Mouse (Mus musculus) cerebellum, postnatal 14 days (tissue): ENCODE measurements at regions not wholly inside any gene's neighbourhood (a gene's known extent, or its start where the extent isn't known, plus 50 kb on each side); places are given as distances from the start of the nearest gene placed in this dataset.

ENCODE experiments used
- DNase-seq, 2 experiments: peaks; one replicate each; pipeline ENCODE4 v3.0.0; 2021; ENCODE audit warnings: mixed read lengths in 2 of 2

DNA sequence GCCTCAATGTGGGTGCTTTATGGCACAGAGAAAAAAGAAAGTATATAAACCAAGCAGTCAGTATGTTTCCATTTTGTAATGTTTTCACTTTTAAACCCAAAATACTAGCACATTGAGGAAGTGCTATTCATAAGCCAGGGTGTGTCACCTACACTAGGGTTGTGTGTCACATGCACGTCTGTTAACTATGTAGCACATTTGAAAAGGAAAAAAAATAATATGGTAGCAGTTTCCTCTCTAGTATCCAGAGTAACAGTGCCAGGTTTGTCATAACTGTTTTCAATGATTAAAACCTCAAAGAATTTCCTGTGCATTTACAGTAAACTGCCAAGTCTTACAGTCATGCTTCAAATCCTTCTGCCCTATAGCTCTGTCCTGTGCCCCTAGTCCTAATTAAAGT, 424.8 kb downstream of the Tmem161b start:
- DNase-seq, result no peak

DNA sequence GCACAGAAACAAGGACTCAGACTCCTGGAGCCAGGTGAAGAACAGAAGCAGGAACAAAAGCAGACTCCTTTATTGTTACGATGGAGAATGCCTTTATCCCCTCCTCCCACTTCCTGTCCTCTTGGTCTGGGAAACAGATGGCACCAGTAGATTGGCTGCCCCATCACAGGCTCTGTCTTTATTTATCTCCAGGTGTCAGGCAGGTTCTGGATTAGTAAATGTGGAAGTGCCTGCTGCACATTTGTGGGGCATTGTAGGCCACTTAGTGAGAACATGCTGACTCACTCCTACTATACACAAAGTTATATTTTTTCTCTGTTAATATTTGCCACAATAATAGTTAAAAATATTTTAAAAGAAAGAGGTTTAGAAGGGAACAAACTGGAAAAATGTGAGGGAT, 426.0 kb downstream of the Tmem161b start:
- DNase-seq, result no peak

DNA sequence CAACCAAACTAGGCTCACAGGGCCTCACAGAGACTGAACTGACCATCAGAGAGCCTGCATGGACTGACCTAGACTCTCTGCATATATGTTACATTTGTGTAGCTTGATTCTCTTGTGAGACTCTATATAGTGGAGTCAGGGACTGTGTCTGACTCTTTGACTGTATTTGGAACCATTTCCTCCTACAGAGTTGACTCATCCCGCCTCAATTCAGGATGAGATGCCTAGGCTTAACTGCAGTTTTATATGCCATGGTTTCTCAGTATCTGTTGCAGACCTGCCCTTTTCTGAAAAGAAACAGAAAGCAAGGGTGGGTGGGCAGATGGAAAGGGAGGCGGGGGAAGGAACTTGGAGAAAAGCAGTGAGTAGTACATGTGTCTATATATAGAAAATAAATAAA, 441.9 kb downstream of the Tmem161b start:
- no peak for DNase-seq

GRCm38 (mm10) chr13:84680971-84681370, 458.9 kb downstream of the Tmem161b start:
- no peak for DNase-seq

DNA sequence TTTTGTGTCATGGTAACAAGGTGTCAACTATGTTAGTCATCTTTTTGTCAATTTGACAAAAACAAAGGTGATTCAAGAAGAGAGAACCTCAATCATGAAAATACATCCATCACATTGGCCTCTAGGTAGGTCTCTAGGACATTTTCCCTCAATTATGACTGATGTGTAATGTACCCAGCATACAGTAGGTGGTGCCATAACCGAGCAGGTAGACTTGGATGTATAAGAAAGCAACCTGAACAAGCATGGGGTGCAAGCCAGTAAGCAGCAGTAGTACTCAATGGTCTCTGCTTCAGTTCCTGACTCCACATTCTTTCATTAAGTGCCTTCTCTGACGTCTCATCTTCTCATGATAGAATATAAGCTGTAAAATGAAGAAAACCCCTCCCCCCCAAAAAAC, 463.8 kb downstream of the Tmem161b start:
- peak; percentile 5 to 19 for DNase-seq

DNA sequence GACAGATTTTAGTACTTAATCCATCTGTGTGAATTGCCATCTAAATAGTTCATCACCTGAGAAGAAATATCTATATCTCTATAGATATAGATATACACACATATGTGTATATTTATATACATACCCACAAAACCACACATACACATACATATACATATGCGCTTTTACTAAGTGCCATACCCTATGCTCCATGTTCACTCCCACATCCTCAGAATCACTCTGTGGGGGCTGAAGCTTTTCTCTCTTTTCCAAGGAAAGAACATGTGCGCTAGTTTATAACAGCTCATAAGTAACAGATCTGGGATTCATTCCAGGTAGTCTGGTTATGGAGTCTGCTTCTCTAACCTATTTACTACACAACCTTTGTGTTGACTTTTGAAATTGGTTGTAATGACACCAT, 471.4 kb downstream of the Tmem161b start:
- no peak for DNase-seq

DNA sequence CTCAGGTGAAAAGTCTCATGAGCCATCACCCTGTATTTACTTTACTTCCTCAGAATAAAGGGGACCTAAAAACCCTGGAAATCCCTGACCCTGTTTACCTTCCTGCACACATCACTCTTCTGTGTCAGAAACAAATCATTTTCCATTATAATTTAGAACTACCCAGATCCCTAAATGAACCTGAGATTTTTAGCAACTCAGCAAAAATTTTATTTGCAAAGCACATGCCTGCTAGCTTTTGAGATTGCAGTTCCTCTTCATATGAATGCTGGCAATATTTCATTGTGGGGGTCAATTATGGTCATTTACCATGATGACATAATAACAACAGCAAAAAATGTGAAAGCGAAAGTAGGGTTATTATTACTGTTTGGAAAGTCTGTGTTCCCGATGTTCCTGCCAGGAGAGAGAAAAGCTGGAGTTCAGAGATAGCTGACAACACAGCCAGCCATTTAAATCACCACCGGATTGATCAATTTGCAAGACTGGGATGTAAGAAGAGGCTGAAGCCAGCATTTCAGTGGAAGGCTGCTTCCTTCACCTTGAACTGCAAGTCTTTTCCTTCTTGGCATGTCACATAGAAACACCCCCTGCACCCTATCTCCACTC, 476.5 kb downstream of the Tmem161b start:
- DNase-seq, result no peak

- no peak for DNase-seq
Observed at GRCm38 (mm10) chr13:84741231-84741630, 448.0 kb upstream of the Ccnh start.

GRCm38 (mm10) chr13:84748331-84748730, 440.9 kb upstream of the Ccnh start:
- peak in 1 of 2 experiments; percentile 47 for DNase-seq

DNA sequence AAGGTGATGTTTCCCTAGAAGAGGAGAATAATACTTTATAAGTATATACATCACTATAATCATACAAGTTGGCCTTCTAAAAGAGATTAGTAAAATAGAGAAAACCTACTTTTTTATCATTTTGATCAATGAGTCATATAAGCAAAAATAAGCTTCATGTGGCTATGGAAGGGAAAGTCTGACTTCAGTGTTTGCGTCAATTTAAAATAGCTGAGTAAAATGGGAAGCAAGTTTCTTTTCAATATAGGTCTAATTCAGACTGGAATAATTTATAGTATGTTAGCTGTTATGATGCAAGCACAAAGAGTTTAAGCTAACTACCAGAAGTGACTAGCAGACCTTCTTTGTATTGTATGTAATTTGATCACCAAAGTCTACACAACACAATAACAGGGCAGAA, 440.0 kb upstream of the Ccnh start:
- peak in 1 of 2 experiments; percentile 31 for DNase-seq

GRCm38 (mm10) chr13:84750136-84750535, 439.1 kb upstream of the Ccnh start:
- peak in 1 of 2 experiments; percentile 35 for DNase-seq

- peak; percentile 30 to 57 for DNase-seq
Observed at GRCm38 (mm10) chr13:84751576-84752490, 437.4 kb upstream of the Ccnh start.

- peak; percentile 29 to 61 for DNase-seq
Observed at GRCm38 (mm10) chr13:84752491-84752820, 436.8 kb upstream of the Ccnh start.

- DNase-seq, result peak in 1 of 2 experiments; percentile 54
Observed at GRCm38 (mm10) chr13:84753751-84754500, 435.3 kb upstream of the Ccnh start.

DNA sequence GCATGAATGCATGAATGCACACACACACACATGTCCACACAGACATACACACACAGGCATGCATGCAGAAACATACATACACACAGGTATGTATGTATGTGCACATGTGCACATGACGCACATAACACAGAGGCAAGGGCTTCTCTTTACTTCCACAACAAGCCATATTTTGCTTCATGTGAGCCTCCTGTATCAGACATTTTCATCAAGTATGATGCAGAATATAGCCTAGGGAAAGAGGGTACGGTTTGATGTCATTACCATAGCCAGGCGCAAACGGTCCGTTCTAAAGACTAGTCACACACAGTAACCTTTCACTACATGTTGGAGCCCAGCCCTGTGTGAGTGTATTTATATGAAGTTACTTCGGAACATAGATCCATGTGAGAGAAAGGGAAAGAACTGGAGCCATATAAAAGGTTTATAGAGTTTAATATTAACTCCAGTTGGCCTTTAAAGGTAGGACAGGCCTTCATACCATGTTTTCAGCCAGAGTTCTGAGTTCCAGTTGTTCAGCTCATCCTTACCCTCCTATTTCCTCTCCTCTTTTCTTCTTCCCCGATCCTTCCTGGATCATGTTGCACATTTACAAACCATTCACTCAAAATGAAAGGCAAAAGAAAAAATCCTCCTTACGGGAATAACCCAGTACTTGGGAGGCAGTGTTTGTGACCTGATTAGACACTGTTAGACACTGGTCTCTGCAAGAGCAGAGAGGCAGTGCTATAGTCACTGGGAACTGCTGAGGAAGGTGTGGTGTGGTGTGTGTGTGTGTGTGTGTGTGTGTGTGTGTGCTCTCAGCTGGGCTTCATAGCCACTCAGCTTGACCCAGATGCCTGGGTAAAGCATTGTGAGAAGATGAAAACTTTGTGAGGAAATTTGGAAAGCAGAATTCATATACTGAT, 434.1 kb upstream of the Ccnh start:
- peak; percentile 60 to 65 for DNase-seq

- peak; percentile 28 to 67 for DNase-seq
Observed at GRCm38 (mm10) chr13:84756796-84757335, 432.3 kb upstream of the Ccnh start.

DNA sequence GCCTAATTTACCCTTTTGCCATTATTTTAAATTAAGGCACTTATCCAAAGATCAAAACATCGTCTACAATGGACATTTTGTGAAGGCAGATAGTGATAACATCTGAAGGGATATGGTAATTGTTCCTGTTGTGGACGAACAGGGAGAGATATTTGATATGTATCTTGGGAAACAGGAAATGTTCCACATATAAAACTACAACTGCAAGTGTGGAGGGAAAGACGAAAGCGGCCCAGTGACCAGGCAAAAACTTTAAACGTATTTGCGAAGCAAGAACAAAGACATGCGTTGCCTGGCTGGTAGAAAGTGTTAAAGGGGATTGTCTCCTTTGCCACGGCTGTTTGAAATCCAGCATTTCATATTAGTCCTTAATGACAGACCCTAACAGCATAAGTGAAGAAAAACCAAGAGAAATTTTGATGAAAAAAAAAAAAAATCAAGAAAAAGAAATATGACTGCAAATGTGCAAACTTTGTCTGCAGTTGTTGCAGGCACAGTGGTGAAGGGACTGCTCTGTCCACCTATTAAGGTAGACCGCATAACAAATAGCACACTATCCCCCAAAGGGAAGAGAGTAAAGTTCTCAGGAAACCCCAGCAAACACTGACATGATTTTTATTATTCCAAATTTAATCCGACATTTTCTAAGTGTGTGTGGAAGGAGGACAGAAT, 431.2 kb upstream of the Ccnh start:
- DNase-seq, result peak; percentile 50 to 69

- DNase-seq, result peak; percentile 90 to 94
Observed at GRCm38 (mm10) chr13:84758568-84758900, 430.7 kb upstream of the Ccnh start.

DNA sequence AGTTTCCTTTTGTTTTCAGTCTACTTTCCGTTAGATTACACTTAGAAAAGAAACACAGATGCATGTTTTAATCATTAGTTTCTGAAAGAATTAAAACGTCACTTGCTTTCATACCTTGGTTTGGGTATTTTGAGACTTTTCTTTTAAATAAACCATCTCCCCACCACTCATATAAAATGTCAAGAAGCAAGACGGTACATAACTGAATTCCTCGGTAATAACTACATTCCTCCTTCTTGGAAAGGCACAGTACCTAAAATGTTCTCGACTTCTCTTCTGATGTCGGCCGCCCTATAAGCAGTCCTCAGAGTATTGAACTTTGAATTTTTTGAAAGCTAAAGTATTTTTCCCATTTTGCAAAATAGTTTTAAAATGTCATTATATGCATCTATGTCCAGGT, 430.1 kb upstream of the Ccnh start:
- DNase-seq, result peak in 1 of 2 experiments; percentile 49

DNA sequence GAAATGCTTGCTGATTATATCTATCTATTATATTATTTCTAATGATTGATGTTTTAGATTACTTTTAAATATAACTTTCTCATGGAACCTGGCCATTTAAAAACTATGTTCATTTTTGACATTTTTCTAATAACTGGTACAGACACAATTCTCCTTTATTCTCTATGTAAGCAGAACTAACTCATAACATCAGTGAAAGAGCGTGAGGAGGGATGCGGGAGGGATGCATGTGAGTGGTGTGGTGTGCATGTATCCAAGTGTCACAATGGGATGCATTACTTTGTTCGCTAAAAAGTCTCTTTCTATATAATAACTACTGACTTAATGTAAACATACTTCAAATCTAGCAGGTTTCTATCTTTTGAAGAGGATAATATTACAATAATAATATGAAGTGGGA, 428.7 kb upstream of the Ccnh start:
- peak; percentile 46 to 66 for DNase-seq

- peak; percentile 62 to 68 for DNase-seq
Observed at GRCm38 (mm10) chr13:84760978-84761377, 428.2 kb upstream of the Ccnh start.

- DNase-seq, result peak; percentile 56 to 71
Observed at GRCm38 (mm10) chr13:84761821-84762220, 427.4 kb upstream of the Ccnh start.
